8 mouse cellular contexts compared by ENCODE assay signal in genomic region chr16:93884086-93884721, GRCm38 (mm10). TPM values are rescaled to one million over a fixed set of nuclear protein-coding genes. Genes with fewer than 3 reads are reported as not detected.
DNase-seq lines count a peak whose midpoint lies in the region; ATAC-seq and TF ChIP-seq lines count a peak whose summit lies in the region.

No protein-coding gene starts in this region.

- no peak for TF ChIP-seq POLR2A in brain, embryonic 14.5 days (IDR thresholded peaks at IDR 0.05; ENCODE audit: borderline replicate concordance, extremely low read depth, insufficient read depth, insufficient read length, poor library complexity, severe bottlenecking)
- no peak for TF ChIP-seq POLR2A in small intestine, adult 2 months (IDR thresholded peaks at IDR 0.05; ENCODE audit: low read depth, low read length)

- H3K36me3 ChIP-seq in erythroblast, embryonic 14.5 days (ENCODE audit: control insufficient read depth): peaks cover 44% of the 10 kb centered on the region
- H3K36me3 ChIP-seq in hindbrain, embryonic 16.5 days (ENCODE audit: control insufficient read depth, insufficient read depth, low read length): no peaks in the 10 kb centered on the region
- no peaks in the 10 kb centered on the region for H3K36me3 ChIP-seq in liver, embryonic 16.5 days (ENCODE audit: control insufficient read depth, insufficient read depth)
- H3K36me3 ChIP-seq in small intestine, adult 2 months (ENCODE audit: control insufficient read depth, insufficient read depth, low read length): no peaks in the 10 kb centered on the region

- DNase-seq in ovary, postnatal 36 days (ENCODE audit: low spot score): peak; percentile 19
- no peak for DNase-seq in ovary, postnatal 10 days (ENCODE audit: low spot score)
- DNase-seq in brain, embryonic 14.5 days (ENCODE audit: low read depth): peak; percentile 58
- DNase-seq in left cerebral cortex, postnatal 25 days (ENCODE audit: low spot score in 2 of 2): no peak

- H3K27ac ChIP-seq in hindbrain, embryonic 16.5 days (ENCODE audit: low read depth, low read length): no peak overlapping the region
- peak overlapping the region; percentile 45; the same call in 1 of the 2 replicates for H3K27ac ChIP-seq in liver, embryonic 16.5 days (ENCODE audit: low read length)
- no peak overlapping the region for H3K27ac ChIP-seq in small intestine, adult 2 months (ENCODE audit: insufficient read depth, low read depth, low read length)

- H3K4me1 ChIP-seq in erythroblast, embryonic 14.5 days (ENCODE audit: control insufficient read depth): peaks cover 47% of the 10 kb centered on the region
- peaks cover 3% of the 10 kb centered on the region; the same call in 1 of the 2 replicates for H3K4me1 ChIP-seq in hindbrain, embryonic 16.5 days (ENCODE audit: control insufficient read depth, insufficient read depth, low read depth, low read length)
- peaks cover 21% of the 10 kb centered on the region for H3K4me1 ChIP-seq in liver, embryonic 16.5 days (ENCODE audit: control insufficient read depth, low read depth, low read length)
- H3K4me1 ChIP-seq in small intestine, adult 2 months (ENCODE audit: control insufficient read depth, insufficient read depth, insufficient read length, low read length): peaks cover 3% of the 10 kb centered on the region; the same call in 1 of the 2 replicates

- WGBS in hindbrain, embryonic 16.5 days: under 1% methylated on average over 43 of the region's 43 CpGs
- WGBS in liver, embryonic 16.5 days (ENCODE audit: insufficient replicate concordance): under 1% methylated on average over 43 of the region's 43 CpGs
- WGBS in small intestine, adult 2 months: under 1% methylated on average over 43 of the region's 43 CpGs

- H3K9me3 ChIP-seq in erythroblast, embryonic 14.5 days (ENCODE audit: control insufficient read depth, low read length): no peaks in the 10 kb centered on the region
- no peaks in the 10 kb centered on the region for H3K9me3 ChIP-seq in hindbrain, embryonic 16.5 days (ENCODE audit: control insufficient read depth, low read length)
- no peaks in the 10 kb centered on the region for H3K9me3 ChIP-seq in liver, embryonic 16.5 days (replicated peaks; ENCODE audit: control insufficient read depth, low read length)

- peak overlapping the region; percentile 98 for H3K4me2 ChIP-seq in hindbrain, embryonic 16.5 days (ENCODE audit: low read length)
- H3K4me2 ChIP-seq in liver, embryonic 16.5 days (ENCODE audit: low read depth, low read length): peak overlapping the region; percentile 96

- no peak for TF ChIP-seq CTCF in brain, embryonic 14.5 days (IDR thresholded peaks at IDR 0.05; ENCODE audit: borderline replicate concordance, extremely low read depth, insufficient read depth, insufficient read length)
- no peak for TF ChIP-seq CTCF in small intestine, adult 2 months (IDR thresholded peaks at IDR 0.05; ENCODE audit: extremely low read depth, insufficient read length, insufficient replicate concordance, low read depth, low read length)

- no peaks in the 10 kb centered on the region for H3K27me3 ChIP-seq in erythroblast, embryonic 14.5 days (ENCODE audit: control insufficient read depth)
- H3K27me3 ChIP-seq in hindbrain, embryonic 16.5 days (replicated peaks; ENCODE audit: control insufficient read depth, insufficient read depth, low read length): no peaks in the 10 kb centered on the region
- no peaks in the 10 kb centered on the region for H3K27me3 ChIP-seq in liver, embryonic 16.5 days (ENCODE audit: control insufficient read depth, insufficient read depth, low read depth, low read length)
- no peaks in the 10 kb centered on the region for H3K27me3 ChIP-seq in small intestine, adult 2 months (ENCODE audit: control insufficient read depth, insufficient read depth, low read length)

- peak overlapping the region; percentile 97 for H3K4me3 ChIP-seq in erythroblast, embryonic 14.5 days (replicated peaks)
- peak overlapping the region; percentile 84 for H3K4me3 ChIP-seq in hindbrain, embryonic 16.5 days (ENCODE audit: low read length)
- peak overlapping the region; percentile 90 for H3K4me3 ChIP-seq in liver, embryonic 16.5 days (ENCODE audit: low read depth, low read length)
- peak overlapping the region; percentile 87 for H3K4me3 ChIP-seq in small intestine, adult 2 months (ENCODE audit: low read depth, low read length)

- peak overlapping the region; percentile 71 for H3K9ac ChIP-seq in hindbrain, embryonic 16.5 days (ENCODE audit: low read depth, low read length)
- H3K9ac ChIP-seq in liver, embryonic 16.5 days (ENCODE audit: low read depth, low read length): peak overlapping the region; percentile 75

- intact Hi-C loops in left cerebral cortex, postnatal 25 days (cut with DNase I): no loop called here

- peak; percentile 18 for ATAC-seq in hindbrain, embryonic 16.5 days
- peak; percentile 58 for ATAC-seq in liver, embryonic 16.5 days (ENCODE audit: low read depth)

RNA-seq across cellular contexts. Expression of gene Chaf1b, which starts 0.5 kb away (rescaled TPM):
- 20.5 and 26.7 TPM in 2 replicates for polyA plus RNA-seq in brain, embryonic 14.5 days (2012; rRNA removed)
- polyA plus RNA-seq in erythroblast, embryonic 14.5 days (2012): 19.8 and 21.6 TPM in 2 replicates
- polyA plus RNA-seq in hindbrain, embryonic 16.5 days (2015; fragmentation: Nextera tagmentation; extraction: Ambion mirVana): 17.9 and 20.0 TPM in 2 replicates
- 30.0 and 32.0 TPM in 2 replicates for polyA plus RNA-seq in liver, embryonic 16.5 days (2015; fragmentation: Nextera tagmentation; extraction: Ambion mirVana)
- 2.4 and 3.3 TPM in 2 replicates for polyA plus RNA-seq in small intestine, adult 2 months (2012; rRNA removed)
- total RNA-seq in left cerebral cortex, postnatal 25 days (2021): 1 to 10 TPM in 1 of 2 experiments, under 1 TPM in 1; 0.78 to 1.4 TPM

RNA-seq across cellular contexts. Expression of gene Morc3, which starts 52.3 kb away (rescaled TPM):
- polyA plus RNA-seq in brain, embryonic 14.5 days (2012; rRNA removed): 29.7 and 30.8 TPM in 2 replicates
- 0.24 and 1.2 TPM in 2 replicates for polyA plus RNA-seq in erythroblast, embryonic 14.5 days (2012)
- polyA plus RNA-seq in hindbrain, embryonic 16.5 days (2015; fragmentation: Nextera tagmentation; extraction: Ambion mirVana): 28.7 and 29.8 TPM in 2 replicates
- polyA plus RNA-seq in liver, embryonic 16.5 days (2015; fragmentation: Nextera tagmentation; extraction: Ambion mirVana): 15.7 and 16.4 TPM in 2 replicates
- 1.8 and 2.7 TPM in 2 replicates for polyA plus RNA-seq in small intestine, adult 2 months (2012; rRNA removed)
- total RNA-seq in left cerebral cortex, postnatal 25 days (2021): 10 to 100 TPM; 31.7 to 35.9 TPM

Comparison
In these comparisons a context has a peak if more than half of its experiments do, and no peak if none do; other contexts are left out.
1. DNase-seq: peak in ovary, postnatal 36 days (single experiment) and brain, embryonic 14.5 days (single experiment); none in ovary, postnatal 10 days (single experiment) and left cerebral cortex, postnatal 25 days (0 of 2).
2. Peak in every context shown above with its lines, with median percentiles within 50 percentile points of each other: H3K4me3 ChIP-seq.